Mouse (Mus musculus): ENCODE measurements around the gene Reep3. TPM values are rescaled to one million over a fixed set of nuclear protein-coding genes. Genes with fewer than 3 reads are reported as not detected.

Gene Reep3
- total RNA-seq, 2 experiments from 2014 or later = 9.7 to 10.8 TPM

DNA sequence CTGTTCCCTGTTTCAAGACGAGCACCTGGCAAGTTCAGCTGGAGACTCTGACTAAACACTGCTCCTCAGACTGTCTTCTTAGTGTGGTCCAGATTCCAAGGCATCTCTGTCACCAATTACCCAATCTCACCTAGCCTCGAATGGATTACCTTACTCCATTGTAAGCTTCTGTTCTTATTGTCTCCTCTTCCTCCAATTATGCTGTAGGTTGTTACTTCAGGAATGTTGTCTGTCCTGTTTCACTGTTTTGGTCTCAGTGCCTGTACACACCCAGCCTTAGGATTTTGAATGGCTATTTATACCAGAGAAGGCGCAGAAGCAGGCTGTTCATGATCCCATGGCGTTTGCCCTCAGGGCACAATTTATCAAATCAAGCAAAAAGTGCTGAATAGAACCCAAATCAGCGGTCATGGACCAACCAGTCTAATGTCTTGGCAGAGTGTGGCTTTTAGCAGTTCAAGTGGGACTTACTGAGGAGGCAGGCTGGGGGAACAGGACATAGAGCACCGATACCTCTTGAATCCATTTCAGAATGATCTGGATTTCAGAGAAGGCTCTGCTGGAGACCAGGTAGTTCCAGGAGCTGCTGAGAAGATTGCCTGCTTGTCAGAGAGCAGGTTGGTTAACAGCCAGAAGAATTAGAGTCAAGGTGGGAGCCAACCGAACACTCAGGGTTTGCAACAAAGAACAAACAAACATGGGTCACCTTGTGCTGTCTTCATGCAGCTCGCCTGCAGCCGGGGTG is 10.4 kb upstream of the Reep3 start:
- intact Hi-C loops (cut with DNase I) = no loop called here
- DNase-seq = no peak
- TF ChIP-seq CTCF (IDR thresholded peaks at IDR 0.05) = no peak
- H3K27ac ChIP-seq = 0 out of 2 replicates have a peak overlapping the region, but pooled peaks have one; percentile 8
- no peak overlapping the region for H3K4me3 ChIP-seq

DNA sequence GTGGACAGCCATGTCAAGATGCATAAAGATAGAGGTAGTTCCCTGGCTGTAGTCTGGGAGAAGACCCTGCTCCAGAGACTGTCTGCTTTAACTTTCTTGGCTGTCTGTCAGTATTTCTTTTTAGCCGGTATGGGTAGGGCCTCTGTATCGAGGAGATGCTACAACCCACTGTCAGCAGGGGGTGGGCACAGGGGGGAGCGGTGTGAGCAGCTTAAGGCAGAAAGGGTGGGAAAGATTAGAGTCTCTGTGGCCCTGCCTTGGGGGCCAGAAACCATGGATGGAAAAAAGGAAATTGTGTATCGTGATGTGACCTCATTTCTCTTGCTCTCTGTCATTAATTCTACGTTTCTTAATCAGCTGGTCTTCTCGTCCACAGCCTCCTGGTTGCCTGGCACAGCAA is 9.7 kb upstream of the Reep3 start:
- Histone ChIP-seq H3K27ac (no peak overlapping the region), H3K4me3 (no peak overlapping the region)
- no peak for TF ChIP-seq CTCF (IDR thresholded peaks at IDR 0.05)
- DNase-seq = no peak
- intact Hi-C loops (cut with DNase I) = no loop called here

DNA sequence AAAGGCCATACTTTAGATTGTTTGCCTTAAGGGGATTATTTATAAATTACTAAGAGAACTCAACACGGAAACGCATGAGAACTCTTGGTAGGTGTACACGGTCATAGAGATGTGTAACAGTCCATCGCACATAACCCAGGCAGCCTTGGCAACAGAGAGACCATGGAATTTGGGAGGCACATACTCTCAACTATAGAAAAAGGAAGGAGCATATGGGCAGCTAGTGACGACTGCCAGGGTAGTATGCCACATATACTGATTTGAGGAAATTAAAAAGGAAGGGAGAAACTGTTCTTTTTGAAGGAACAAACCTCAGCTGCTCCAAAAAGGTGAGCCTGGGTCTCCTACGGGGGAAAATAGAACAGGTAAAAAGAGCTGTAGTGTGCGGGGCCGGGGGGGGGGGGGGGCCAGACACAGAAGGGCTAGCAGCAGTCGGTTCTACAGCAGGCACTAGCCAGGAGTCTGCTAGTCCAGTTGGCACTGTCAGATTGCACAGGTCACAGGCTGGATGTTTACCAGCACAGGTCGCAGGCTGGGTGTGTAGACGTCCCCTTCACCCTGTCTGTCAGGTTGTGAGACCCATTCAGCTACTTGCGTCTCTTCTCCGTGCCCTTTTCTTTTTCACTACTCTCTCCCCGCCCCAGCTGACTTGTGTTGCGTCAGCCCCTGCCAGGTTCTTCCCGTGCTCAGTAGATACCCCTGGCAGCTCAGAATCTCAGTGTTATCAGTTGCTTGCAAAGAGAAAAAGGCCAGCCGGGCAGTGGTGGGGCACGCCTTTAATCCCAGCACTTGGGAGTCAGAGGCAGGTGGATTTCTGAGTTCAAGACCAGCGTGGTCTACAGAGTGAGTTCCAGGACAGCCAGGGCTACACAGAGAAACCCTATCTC is 8.8 kb upstream of the Reep3 start:
- no peak overlapping the region for H3K27ac ChIP-seq
- intact Hi-C loops (cut with DNase I) = no loop called here
- TF ChIP-seq CTCF (IDR thresholded peaks at IDR 0.05) = no peak

DNA sequence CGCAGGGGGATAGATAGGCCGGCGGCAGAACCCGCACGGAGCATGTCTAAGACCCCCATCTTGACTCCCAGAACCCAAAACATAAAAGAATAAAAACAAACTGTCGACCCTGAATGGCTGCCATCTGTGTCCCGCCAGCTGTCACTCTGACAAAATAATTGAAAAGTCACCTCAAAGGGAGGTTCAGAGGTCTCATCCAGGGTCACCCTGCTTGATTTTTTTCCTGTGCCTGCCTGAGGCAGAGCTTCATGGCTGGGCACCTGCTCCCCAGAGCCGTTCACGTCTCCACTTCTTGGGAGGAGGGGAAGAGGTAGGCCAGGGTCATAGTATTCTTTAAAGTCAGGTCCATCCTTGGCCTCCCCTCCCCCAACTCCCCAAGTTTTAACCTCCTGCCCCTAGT is 7.8 kb upstream of the Reep3 start:
- no peak for TF ChIP-seq CTCF (IDR thresholded peaks at IDR 0.05)
- no peak overlapping the region for H3K4me3 ChIP-seq
- DNase-seq = no peak
- intact Hi-C loops (cut with DNase I) = no loop called here
- H3K27ac ChIP-seq = no peak overlapping the region

More for the DNA sequence above, 8.8 kb upstream of the Reep3 start:
- no peak overlapping the region for H3K4me3 ChIP-seq
- no peak for DNase-seq

DNA sequence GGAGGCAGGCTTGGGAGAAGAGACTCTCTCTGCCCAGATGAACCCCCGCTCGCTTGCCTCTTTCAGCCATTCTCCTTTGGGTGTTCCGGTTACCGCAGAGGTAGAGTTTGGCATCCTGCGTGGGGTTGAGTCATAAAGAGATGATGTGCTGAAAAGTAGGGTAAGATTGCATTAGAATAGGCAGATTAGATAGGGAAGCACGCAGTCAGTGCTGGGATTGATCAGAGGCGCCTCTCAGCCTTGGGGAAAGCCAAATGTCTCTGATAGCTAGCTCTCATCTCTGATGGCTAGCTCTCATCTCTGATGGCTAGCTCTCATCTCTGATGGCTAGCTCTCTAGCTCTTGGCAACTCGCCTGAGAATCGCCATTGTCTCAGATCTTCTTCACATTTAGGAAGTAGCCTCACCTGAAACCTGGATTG is 4.1 kb upstream of the Reep3 start:
- Histone ChIP-seq H3K27ac (no peak overlapping the region), H3K4me3 (no peak overlapping the region)
- no peak for TF ChIP-seq CTCF (IDR thresholded peaks at IDR 0.05)
- intact Hi-C loops (cut with DNase I) = no loop called here
- no peak for DNase-seq

DNA sequence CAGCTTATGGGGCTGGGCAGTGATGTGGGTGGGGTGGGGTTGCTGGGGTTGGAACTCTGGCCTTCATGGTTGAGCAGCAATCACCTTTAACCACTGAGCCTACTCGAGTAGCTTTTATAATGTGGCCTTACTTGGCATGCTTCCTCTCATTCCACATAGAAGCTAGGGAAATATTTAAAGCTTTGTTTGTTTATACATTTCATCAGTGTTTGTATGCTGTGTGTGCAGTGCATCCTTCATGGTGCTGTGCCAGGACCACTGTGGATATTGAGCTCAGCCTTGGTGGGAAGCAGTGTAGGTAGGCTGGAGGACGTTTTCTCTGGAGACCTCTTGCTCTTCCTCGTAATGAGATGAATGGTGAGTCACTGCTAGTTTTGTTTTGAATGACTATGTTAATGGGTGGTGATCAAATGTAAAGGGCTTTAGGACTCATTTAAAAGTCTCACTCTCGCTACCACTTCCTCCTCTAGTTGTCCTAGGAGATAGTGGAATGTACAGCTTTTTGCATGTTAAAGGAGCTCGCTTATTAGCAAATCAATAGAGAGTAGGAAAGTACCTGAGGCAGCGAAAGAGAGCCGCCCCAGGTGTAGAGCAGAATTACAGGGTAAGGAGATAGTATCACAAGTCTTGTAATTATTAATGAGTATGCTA is 3.4 kb upstream of the Reep3 start:
- no peak for TF ChIP-seq CTCF (IDR thresholded peaks at IDR 0.05)
- no peak overlapping the region for H3K4me3 ChIP-seq
- intact Hi-C loops (cut with DNase I) = no loop called here
- peak overlapping the region; percentile 100; the same call in 1 of the 2 replicates for H3K27ac ChIP-seq
- no peak for DNase-seq

DNA sequence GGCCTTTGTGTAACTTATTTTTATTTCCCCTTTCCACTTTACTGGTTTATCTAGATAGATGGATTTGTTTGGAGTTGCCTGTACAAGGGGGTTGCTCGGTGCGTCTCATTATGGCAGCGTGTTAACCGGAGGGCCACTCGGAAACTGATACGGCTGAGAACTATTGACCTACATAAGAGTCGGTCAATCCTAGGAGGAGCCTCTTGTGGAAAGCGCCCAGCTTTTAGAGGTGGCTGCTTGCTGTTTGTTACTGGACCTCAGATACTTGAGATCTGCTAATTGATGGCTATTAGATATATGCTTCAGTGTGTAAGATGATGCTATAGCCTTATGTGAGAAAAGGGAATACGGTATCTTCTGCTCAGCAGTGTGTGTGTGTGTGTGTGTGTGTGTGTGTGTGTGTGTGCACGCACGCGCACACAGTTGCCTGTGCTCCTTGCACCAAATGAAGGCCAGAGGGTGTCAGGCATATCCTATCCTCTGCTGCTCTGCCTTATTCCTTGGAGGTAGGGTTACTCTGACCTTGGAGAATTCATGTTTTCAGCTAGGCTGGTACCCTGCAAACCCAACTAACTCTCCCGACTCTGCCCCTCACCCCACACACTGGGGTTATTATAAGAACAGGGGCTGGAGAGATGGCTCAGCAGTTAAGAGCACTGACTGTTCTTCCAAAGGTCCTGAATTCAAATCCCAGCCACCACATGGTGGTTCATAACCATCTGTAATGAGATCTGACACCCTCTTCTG is 2.6 kb upstream of the Reep3 start:
- DNase-seq = peak; percentile 50
- H3K4me3 ChIP-seq = peak overlapping the region; percentile 99
- TF ChIP-seq CTCF (IDR thresholded peaks at IDR 0.05) = no peak
- intact Hi-C loops (cut with DNase I) = loop anchor here (5.0 kb wide), 2 partner anchors 42 to 97 kb away; no protein-coding TSS in a partner anchor
- peak overlapping the region; percentile 100 for H3K27ac ChIP-seq

DNA sequence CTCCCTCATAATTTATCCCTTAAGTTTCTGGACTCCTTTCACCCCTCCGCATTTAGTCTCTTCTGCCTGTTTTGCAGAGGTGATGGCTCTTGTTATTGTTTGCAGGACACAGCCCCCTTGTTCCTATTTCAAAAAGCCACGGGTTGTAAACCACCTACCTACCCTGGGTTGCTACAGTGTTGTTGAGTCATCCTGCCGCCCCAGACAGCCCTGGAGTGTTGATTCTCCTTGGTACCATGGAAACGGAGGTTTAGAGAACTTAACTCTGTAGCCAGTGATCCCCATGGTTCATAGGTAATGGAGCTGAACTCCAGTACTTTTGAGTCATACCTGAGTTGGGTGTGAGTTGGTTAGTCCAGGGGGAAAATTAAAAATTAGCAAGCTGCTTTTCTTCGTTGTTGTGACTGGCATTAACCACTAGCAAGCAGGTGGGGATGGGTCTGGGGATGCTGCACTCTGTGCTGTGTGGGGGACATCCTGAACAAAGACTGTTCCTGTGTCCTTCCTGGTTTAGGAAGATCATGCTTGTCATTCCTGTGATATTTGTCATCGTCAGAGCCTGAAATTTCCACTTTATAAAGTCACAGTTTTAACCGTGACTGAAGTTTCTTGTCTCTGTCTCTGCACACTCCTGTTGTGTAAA is 1.8 kb upstream of the Reep3 start:
- intact Hi-C loops (cut with DNase I) = loop anchor here (5.0 kb wide), 2 partner anchors 41 to 96 kb away; no protein-coding TSS in a partner anchor
- H3K4me3 ChIP-seq = peak overlapping the region; percentile 99
- no peak for TF ChIP-seq CTCF (IDR thresholded peaks at IDR 0.05)
- H3K27ac ChIP-seq = peak overlapping the region; percentile 100
- DNase-seq = no peak

DNA sequence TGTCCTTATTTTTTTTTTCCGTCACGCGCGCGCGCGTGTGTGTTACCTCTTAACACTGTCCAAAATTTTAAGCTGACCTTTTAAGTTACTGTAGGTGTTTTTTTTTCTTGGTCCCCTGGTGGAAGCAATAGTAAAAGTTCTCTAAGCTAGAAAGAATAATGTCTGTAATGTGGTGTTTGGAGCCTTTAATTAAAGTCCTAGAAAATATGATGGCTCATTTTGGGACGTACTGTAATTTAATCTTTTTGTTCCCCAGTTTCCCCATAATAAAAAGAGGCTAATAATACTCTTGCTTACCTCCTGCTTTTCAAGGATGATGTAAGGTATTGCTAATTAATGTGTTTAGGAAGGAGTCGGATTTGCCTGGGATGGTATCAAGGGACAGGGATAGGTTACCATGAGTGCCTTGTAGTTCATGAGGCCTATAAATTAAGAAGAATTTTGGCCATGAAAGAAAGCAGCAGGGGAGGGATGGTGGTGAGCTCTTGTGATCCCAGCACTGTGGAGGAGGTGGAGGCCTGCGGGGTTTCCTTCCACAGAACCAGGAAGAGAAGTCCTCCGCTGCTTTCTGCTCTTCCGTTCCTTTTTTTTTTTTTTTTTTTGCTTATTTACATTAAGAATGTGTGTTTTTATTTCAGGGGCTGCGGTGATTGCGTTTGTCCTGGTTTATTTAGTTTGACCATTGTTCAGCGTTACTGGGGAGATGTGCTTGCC is 849 bp upstream of the Reep3 start:
- Histone ChIP-seq H3K4me3 (peak overlapping the region; percentile 99), H3K27ac (peak overlapping the region; percentile 100)
- peak; percentile 9; the same call in 1 of the 2 replicates for TF ChIP-seq CTCF (IDR thresholded peaks at IDR 0.05)
- no peak for DNase-seq
- intact Hi-C loops (cut with DNase I) = loop anchor here (2.0 to 5.0 kb wide), 3 partner anchors 29 to 95 kb away; no protein-coding TSS in a partner anchor

DNA sequence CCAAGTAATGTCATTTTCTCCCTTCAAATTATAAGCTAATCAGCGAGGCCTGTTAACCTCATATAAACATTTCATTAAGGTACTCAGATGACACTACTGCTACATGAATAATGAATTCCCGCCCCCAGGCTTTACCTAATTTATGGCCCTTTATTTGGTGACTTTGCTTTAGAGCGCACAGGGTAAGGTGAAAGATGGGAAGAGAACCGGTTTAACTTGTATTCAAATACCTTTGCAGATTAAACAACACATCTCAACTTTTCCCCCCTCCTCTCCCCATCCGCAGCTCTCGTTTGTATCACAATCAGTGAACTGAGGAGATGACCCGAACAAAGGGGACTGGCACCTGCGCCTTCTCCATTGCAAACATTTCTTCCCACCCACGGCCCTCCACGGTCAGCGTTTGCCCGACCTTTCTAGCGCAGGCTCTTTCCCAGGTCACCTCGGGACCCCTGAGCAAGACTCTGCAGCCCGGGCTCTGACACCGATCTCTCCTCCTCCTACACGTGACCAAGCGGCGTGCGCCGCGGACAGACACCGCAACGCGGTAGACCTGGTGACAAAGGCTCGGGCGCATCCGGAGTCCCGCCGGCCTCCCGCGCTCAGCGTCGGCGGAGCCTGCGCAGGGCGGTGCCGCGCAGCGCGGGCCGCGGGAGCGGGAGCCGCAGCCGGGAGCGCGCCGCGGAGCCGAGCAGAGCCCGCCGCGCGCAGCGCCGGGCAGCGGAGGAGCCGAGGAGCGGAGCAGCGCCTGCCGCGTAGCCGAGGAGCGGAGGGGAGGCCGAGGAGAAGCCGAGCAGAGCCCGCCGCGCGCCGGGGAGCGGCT is 736 bp downstream of the Reep3 start, which contains the start of gene Jmjd1c:
TSS of gene Jmjd1c (plus strand) at position 328 of the 823 bp plus-strand sequence.
- no peak for TF ChIP-seq CTCF (IDR thresholded peaks at IDR 0.05)
- intact Hi-C loops (cut with DNase I) = loop anchor here (2.0 to 5.0 kb wide), 3 partner anchors 31 to 94 kb away; no protein-coding TSS in a partner anchor
- Histone ChIP-seq H3K27ac (peak within 1 kb of the TSS; percentile 100), H3K4me3 (peak within 1 kb of the TSS; percentile 99)
- peak; percentile 88 for DNase-seq

Data from gastrocnemius, adult 2 months (tissue).